Mouse (Mus musculus) liver, postnatal 0 days (tissue): ENCODE results near the gene Igf2bp3.

Source experiments
- CTCF ChIP-seq: sonication (generic); IDR thresholded peaks from 2 replicates; pipeline ENCODE4 v1.5.1; 2016; ENCODE audit warnings: antibody characterized with exemption, low read depth
- EP300 ChIP-seq: IDR thresholded peaks from 2 replicates; pipeline ENCODE4 v1.6.1; 2016; ENCODE audit warnings: antibody characterized with exemption, low read depth, mild to moderate bottlenecking

DNA sequence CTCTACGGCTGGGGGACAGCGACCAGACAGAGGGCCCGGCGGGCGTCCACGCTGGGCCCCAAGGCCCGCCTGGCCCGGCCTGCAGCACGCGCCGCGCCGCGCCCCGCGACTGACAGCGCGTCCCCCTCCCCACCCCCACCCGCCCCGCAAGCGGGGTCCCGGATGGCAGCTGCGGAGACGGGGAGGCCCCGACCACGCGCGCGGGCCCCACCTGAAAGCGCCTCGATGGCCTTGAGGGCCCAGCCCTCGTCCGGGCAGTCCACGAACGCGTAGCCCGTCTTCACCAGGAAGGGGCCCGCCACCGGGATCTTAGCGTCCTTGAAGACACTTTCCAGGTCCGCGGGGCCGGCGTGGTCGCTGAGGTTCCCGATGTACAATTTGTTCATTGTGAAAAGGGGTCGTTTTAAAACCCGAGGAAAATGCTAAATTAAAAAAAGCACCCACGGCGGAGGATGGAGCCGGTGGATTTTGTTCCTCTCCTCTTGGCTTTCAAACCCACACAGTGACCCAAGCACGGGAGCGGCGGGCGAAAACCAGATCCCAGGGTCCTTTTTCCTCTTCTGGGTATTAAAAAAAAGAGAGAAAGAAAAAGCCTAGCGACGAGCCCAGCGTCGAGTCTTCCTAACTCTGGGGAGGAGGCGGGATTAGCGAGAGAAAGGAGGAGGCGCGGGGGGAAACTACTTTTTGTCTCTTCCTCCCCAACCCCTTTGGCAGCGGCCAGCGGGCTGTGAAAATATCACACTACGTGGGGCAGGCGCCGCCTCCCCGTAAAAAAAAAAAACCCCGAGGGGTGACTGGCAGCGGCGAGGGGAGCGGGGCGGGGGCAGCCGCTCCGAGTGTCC, 450 bp downstream of the Igf2bp3 start:
- TF ChIP-seq CTCF (no peak), EP300 (no peak)
